Comparison of ENCODE assay signal across 17 mouse cellular contexts in the genomic region with DNA sequence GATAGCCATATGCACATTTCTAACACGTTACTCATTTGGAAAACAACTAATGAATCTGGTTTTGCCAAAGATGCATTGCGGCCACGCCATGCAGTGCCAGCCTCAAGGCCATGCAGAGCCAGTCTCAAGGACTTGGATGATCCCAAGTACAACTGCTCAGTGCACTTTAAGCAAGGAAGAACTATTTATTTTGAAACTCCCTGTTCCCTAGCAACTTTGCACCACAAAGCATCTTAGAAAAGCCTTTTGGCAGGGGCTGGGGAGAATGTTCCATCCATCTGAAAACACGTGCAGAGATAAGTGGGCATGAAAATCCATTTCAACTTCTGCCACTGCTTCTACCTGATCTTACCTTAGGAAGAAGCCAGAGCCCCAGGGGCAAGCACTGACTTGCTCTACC.
DNase-seq lines count a peak whose midpoint lies in the region; ATAC-seq and TF ChIP-seq lines count a peak whose summit lies in the region.
"Had no signal": no experiment of that assay in that cellular context is flagged by ENCODE, and none has a peak within 500 bp of the region (broad histone marks: within the 10 kb centered on the region; RNA-seq: fewer than 3 reads in every experiment).

No protein-coding gene starts in this region.

- no peak for TF ChIP-seq EP300 in lung, postnatal 0 days (IDR thresholded peaks at IDR 0.05)

- H3K36me3 ChIP-seq in embryonic facial prominence, embryonic 11.5 days (replicated peaks; ENCODE audit: control insufficient read depth, insufficient read depth, low read depth, low read length) = no peaks in the 10 kb centered on the region
- no peaks in the 10 kb centered on the region for H3K36me3 ChIP-seq in embryonic facial prominence, embryonic 10.5 days (replicated peaks)
- no peaks in the 10 kb centered on the region for H3K36me3 ChIP-seq in lung, postnatal 0 days (ENCODE audit: insufficient read depth, low read length)
- H3K36me3 ChIP-seq in hindbrain, embryonic 14.5 days (replicated peaks; ENCODE audit: control insufficient read depth, insufficient read depth) = no peaks in the 10 kb centered on the region
- H3K36me3 ChIP-seq in liver, embryonic 11.5 days (ENCODE audit: control insufficient read depth, insufficient read depth, low read length) = no peaks in the 10 kb centered on the region
- H3K36me3 ChIP-seq: embryonic facial prominence, embryonic 15.5 days; forebrain, embryonic 12.5 days; hindbrain, embryonic 15.5 days; neural tube, embryonic 15.5 days had no signal

- no peak overlapping the region for H3K9ac ChIP-seq in embryonic facial prominence, embryonic 11.5 days (replicated peaks; ENCODE audit: low read length)
- H3K9ac ChIP-seq in lung, postnatal 0 days (replicated peaks; ENCODE audit: low read depth) = no peak overlapping the region
- no peak overlapping the region for H3K9ac ChIP-seq in hindbrain, embryonic 14.5 days
- H3K9ac ChIP-seq in liver, embryonic 11.5 days (ENCODE audit: low read depth, low read length) = no peak overlapping the region
- H3K9ac ChIP-seq: embryonic facial prominence, embryonic 15.5 days; forebrain, embryonic 12.5 days; hindbrain, embryonic 15.5 days; neural tube, embryonic 15.5 days had no signal

- H3K27ac ChIP-seq in embryonic facial prominence, embryonic 11.5 days (replicated peaks; ENCODE audit: low read depth, low read length) = no peak overlapping the region
- H3K27ac ChIP-seq in embryonic facial prominence, embryonic 10.5 days (replicated peaks) = no peak overlapping the region
- H3K27ac ChIP-seq in lung, postnatal 0 days (ENCODE audit: low read length) = no peak overlapping the region
- H3K27ac ChIP-seq in hindbrain, embryonic 14.5 days = no peak overlapping the region
- H3K27ac ChIP-seq in liver, embryonic 11.5 days (ENCODE audit: low read depth, low read length) = no peak overlapping the region
- H3K27ac ChIP-seq: embryonic facial prominence, embryonic 15.5 days; forebrain, embryonic 12.5 days; hindbrain, embryonic 15.5 days; neural tube, embryonic 15.5 days had no signal

- no peak overlapping the region for H3K4me2 ChIP-seq in embryonic facial prominence, embryonic 11.5 days (ENCODE audit: low read depth, low read length)
- no peak overlapping the region for H3K4me2 ChIP-seq in lung, postnatal 0 days (replicated peaks; ENCODE audit: low read depth, low read length)
- no peak overlapping the region for H3K4me2 ChIP-seq in hindbrain, embryonic 14.5 days (replicated peaks)
- H3K4me2 ChIP-seq in liver, embryonic 11.5 days = no peak overlapping the region
- H3K4me2 ChIP-seq: embryonic facial prominence, embryonic 15.5 days; forebrain, embryonic 12.5 days; hindbrain, embryonic 15.5 days; midbrain, embryonic 11.5 days; neural tube, embryonic 15.5 days had no signal

- no peak for TF ChIP-seq CTCF in lung, postnatal 0 days (IDR thresholded peaks at IDR 0.05)
- TF ChIP-seq CTCF in lung, adult 2 months (IDR thresholded peaks at IDR 0.05; ENCODE audit: insufficient read depth, low read length) = no peak

- intact Hi-C loops in heart, postnatal 14 days (cut with DNase I) = no loop called here

- WGBS in embryonic facial prominence, embryonic 11.5 days = 67% methylated on average over 4 of the region's 4 CpGs
- 79% methylated on average over 4 of the region's 4 CpGs for WGBS in embryonic facial prominence, embryonic 10.5 days
- 80% methylated on average over 4 of the region's 4 CpGs for WGBS in lung, postnatal 0 days
- 60% methylated on average over 4 of the region's 4 CpGs for WGBS in lung, adult 2 months
- whole genome bisulfite sequencing in hindbrain, embryonic 14.5 days = 74% methylated on average over 4 of the region's 4 CpGs
- WGBS in liver, embryonic 11.5 days = 72% methylated on average over 4 of the region's 4 CpGs

- no peak for ATAC-seq in embryonic facial prominence, embryonic 11.5 days (replicated peaks; ENCODE audit: insufficient number of reproducible peaks, low FRiP score, low TSS enrichment, low read depth)
- no peak for ATAC-seq in lung, postnatal 0 days
- no peak for ATAC-seq in hindbrain, embryonic 14.5 days (ENCODE audit: low FRiP score)
- no peak for ATAC-seq in liver, embryonic 11.5 days (replicated peaks; ENCODE audit: low FRiP score)

- peak; percentile 9 for DNase-seq in embryonic facial prominence, embryonic 11.5 days (ENCODE audit: low spot score)
- no peak for DNase-seq in embryonic facial prominence, embryonic 10.5 days (ENCODE audit: low spot score)
- DNase-seq in lung, postnatal 0 days (ENCODE audit: low spot score) = peak; percentile 6
- no peak for DNase-seq in lung, adult 2 months
- peak; percentile 21 for DNase-seq in adrenal gland, adult 8-10 months
- DNase-seq in heart, postnatal 14 days = peak; percentile 3 to 4
- DNase-seq in hindbrain, embryonic 14.5 days (ENCODE audit: low spot score) = no peak
- no peak for DNase-seq in liver, embryonic 11.5 days (ENCODE audit: low spot score)
- DNase-seq: cerebellum, adult 11 months; kidney, adult 11 months; kidney, postnatal 36 days; right cerebral cortex, postnatal 14 days had no signal

- H3K9me3 ChIP-seq in embryonic facial prominence, embryonic 11.5 days (replicated peaks; ENCODE audit: control insufficient read depth, low read length) = no peaks in the 10 kb centered on the region
- no peaks in the 10 kb centered on the region for H3K9me3 ChIP-seq in embryonic facial prominence, embryonic 10.5 days
- H3K9me3 ChIP-seq in lung, postnatal 0 days (ENCODE audit: low read length) = no peaks in the 10 kb centered on the region
- no peaks in the 10 kb centered on the region for H3K9me3 ChIP-seq in hindbrain, embryonic 14.5 days (ENCODE audit: control insufficient read depth, low read length)
- no peaks in the 10 kb centered on the region for H3K9me3 ChIP-seq in liver, embryonic 11.5 days (ENCODE audit: control insufficient read depth, low read length)
- H3K9me3 ChIP-seq: embryonic facial prominence, embryonic 15.5 days; forebrain, embryonic 12.5 days; hindbrain, embryonic 15.5 days; neural tube, embryonic 15.5 days had no signal

- no peaks in the 10 kb centered on the region for H3K27me3 ChIP-seq in embryonic facial prominence, embryonic 11.5 days (ENCODE audit: control insufficient read depth, insufficient read depth, low read length)
- no peaks in the 10 kb centered on the region for H3K27me3 ChIP-seq in embryonic facial prominence, embryonic 10.5 days (replicated peaks; ENCODE audit: low read depth, poor library complexity, severe bottlenecking)
- no peaks in the 10 kb centered on the region for H3K27me3 ChIP-seq in lung, postnatal 0 days (replicated peaks; ENCODE audit: insufficient read depth, low read length)
- H3K27me3 ChIP-seq in hindbrain, embryonic 14.5 days (ENCODE audit: control insufficient read depth, insufficient read depth, low read length) = no peaks in the 10 kb centered on the region
- no peaks in the 10 kb centered on the region for H3K27me3 ChIP-seq in liver, embryonic 11.5 days (replicated peaks; ENCODE audit: control insufficient read depth, insufficient read depth, low read length)
- H3K27me3 ChIP-seq: embryonic facial prominence, embryonic 15.5 days; forebrain, embryonic 12.5 days; hindbrain, embryonic 15.5 days; neural tube, embryonic 15.5 days had no signal

- no peaks in the 10 kb centered on the region for H3K4me1 ChIP-seq in embryonic facial prominence, embryonic 11.5 days (ENCODE audit: control insufficient read depth, insufficient read depth, low read length)
- no peaks in the 10 kb centered on the region for H3K4me1 ChIP-seq in embryonic facial prominence, embryonic 10.5 days
- H3K4me1 ChIP-seq in lung, postnatal 0 days (ENCODE audit: insufficient read depth, low read depth, low read length) = no peaks in the 10 kb centered on the region
- H3K4me1 ChIP-seq in lung, adult 2 months (ENCODE audit: control insufficient read depth, insufficient read depth, low read length) = peaks cover 8% of the 10 kb centered on the region
- no peaks in the 10 kb centered on the region for H3K4me1 ChIP-seq in hindbrain, embryonic 14.5 days (replicated peaks; ENCODE audit: control insufficient read depth, insufficient read depth, low read length)
- no peaks in the 10 kb centered on the region for H3K4me1 ChIP-seq in liver, embryonic 11.5 days (replicated peaks; ENCODE audit: control insufficient read depth, insufficient read depth, low read length)
- H3K4me1 ChIP-seq: forebrain, embryonic 12.5 days; hindbrain, embryonic 15.5 days; neural tube, embryonic 15.5 days had no signal

- no peak overlapping the region for H3K4me3 ChIP-seq in embryonic facial prominence, embryonic 11.5 days (ENCODE audit: low read depth, low read length)
- no peak overlapping the region for H3K4me3 ChIP-seq in embryonic facial prominence, embryonic 10.5 days
- H3K4me3 ChIP-seq in lung, postnatal 0 days (ENCODE audit: low read depth, low read length) = no peak overlapping the region
- H3K4me3 ChIP-seq in lung, adult 2 months (replicated peaks; ENCODE audit: extremely low read depth, low read depth, low read length) = no peak overlapping the region
- H3K4me3 ChIP-seq in hindbrain, embryonic 14.5 days (replicated peaks; ENCODE audit: low read length) = no peak overlapping the region
- no peak overlapping the region for H3K4me3 ChIP-seq in liver, embryonic 11.5 days (ENCODE audit: low read depth, low read length)
- H3K4me3 ChIP-seq: embryonic facial prominence, embryonic 15.5 days; forebrain, embryonic 12.5 days; hindbrain, embryonic 15.5 days; neural tube, embryonic 15.5 days had no signal

- no peak for TF ChIP-seq POLR2A in lung, adult 2 months (IDR thresholded peaks at IDR 0.05; ENCODE audit: borderline replicate concordance, extremely low read depth, low read depth, low read length)

Comparison
In these comparisons a context has a peak if more than half of its experiments do, and no peak if none do; other contexts are left out.
1. DNase-seq: peak in embryonic facial prominence, embryonic 11.5 days (single experiment), lung, postnatal 0 days (single experiment), adrenal gland, adult 8-10 months (single experiment) and heart, postnatal 14 days (2 of 2); none in embryonic facial prominence, embryonic 10.5 days (single experiment), lung, adult 2 months (single experiment), hindbrain, embryonic 14.5 days (single experiment) and liver, embryonic 11.5 days (single experiment).